Mouse (Mus musculus) limb, embryonic 11.5 days (tissue): Measurements from ENCODE around the gene Zdhhc7. TPM values are rescaled to one million over a fixed set of nuclear protein-coding genes. Genes with fewer than 3 reads are reported as not detected.

ENCODE experiments used
- ATAC-seq: fragments of 200-750 bp; cut with Nextera tagmentation; 2 replicates; pipeline ENCODE4 v1.8.0; 2017; ENCODE audit warnings: low read depth; ENCODE audit not compliant: insufficient number of reproducible peaks, low FRiP score, low TSS enrichment
- DNase-seq: peaks from one replicate; pipeline ENCODE4 v3.0.0-alpha.2; 2015; ENCODE audit warnings: low spot score
- H3K27ac ChIP-seq: fragments of 300-500 bp; sonication (generic); replicated peaks from 2 replicates; pipeline ENCODE4 v1.5.1; 2014; ENCODE audit warnings: low read depth, mild to moderate bottlenecking, low read length
- H3K27me3 ChIP-seq: fragments of 300-500 bp; sonication (generic); 2 replicates; pipeline ENCODE4 v1.6.1; 2014; ENCODE audit warnings: mild to moderate bottlenecking, low read length, mixed read lengths; ENCODE audit not compliant: control insufficient read depth, insufficient read depth
- H3K36me3 ChIP-seq: fragments of 300-500 bp; sonication (generic); 2 replicates; pipeline ENCODE4 v1.6.1; 2014; ENCODE audit warnings: mild to moderate bottlenecking, low read length, moderate library complexity, mixed read lengths; ENCODE audit not compliant: control insufficient read depth, insufficient read depth
- H3K4me1 ChIP-seq: fragments of 300-500 bp; sonication (generic); 2 replicates; pipeline ENCODE4 v1.6.1; 2014; ENCODE audit warnings: low read length, mixed read lengths; ENCODE audit not compliant: control insufficient read depth, insufficient read depth
- H3K4me2 ChIP-seq: fragments of 300-500 bp; sonication (generic); 2 replicates; pipeline ENCODE4 v1.6.1; 2014; ENCODE audit warnings: low read depth, mild to moderate bottlenecking, moderate library complexity; ENCODE audit not compliant: severe bottlenecking
- H3K4me3 ChIP-seq: fragments of 300-500 bp; sonication (generic); 2 replicates; pipeline ENCODE4 v1.5.1; 2014; ENCODE audit warnings: low read depth, low read length
- H3K9ac ChIP-seq: fragments of 300-500 bp; sonication (generic); 2 replicates; pipeline ENCODE4 v1.6.1; 2014; ENCODE audit warnings: mild to moderate bottlenecking, low read length
- H3K9me3 ChIP-seq: fragments of 300-500 bp; sonication (generic); 2 replicates; pipeline ENCODE4 v1.6.1; 2016; ENCODE audit warnings: low read length; ENCODE audit not compliant: control insufficient read depth
- WGBS: fragments of 180-500 bp; shearing (Covaris S2); extraction: QIAGEN DNeasy Blood & Tissue Kit; methylation state at CpG from one replicate; pipeline ENCODE4 v1.1.7; 2014; 5-methylcytosine and 5-hydroxymethylcytosine counted together
- polyA plus RNA-seq: library from polyadenylated mRNA; unstranded; fragments of >200 nt; fragmentation: Nextera tagmentation; extraction: Ambion mirVana; gene quantifications from 2 replicates; pipeline ENCODE4 v1.2.1, GENCODE M21; 2014

Gene Zdhhc7
- polyA plus RNA-seq, 1 experiment from 2014 or later, result 22.7 TPM

DNA sequence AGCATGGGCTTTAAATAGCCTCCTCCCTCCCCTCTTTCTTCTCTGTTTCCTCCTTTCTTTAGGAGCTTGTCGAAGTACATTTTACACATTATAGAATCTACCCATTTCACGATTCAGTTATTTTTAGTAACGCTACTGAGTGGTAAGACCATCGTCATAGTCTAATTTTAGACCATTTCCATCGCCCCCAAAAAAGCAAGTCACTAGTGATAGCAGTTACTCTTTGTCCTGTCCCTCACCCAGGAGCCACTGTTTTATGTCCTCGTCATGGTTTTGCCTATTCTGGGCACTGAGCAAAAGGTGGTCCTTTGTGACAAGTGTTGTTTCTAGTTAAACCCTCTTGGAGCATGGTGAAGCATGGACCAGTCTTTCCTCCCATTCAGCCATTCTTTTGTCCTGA is 18.6 kb upstream of the Zdhhc7 start:
- WGBS, result 84% methylated on average over 6 of the region's 6 CpGs
- Histone ChIP-seq H3K9ac (no peak overlapping the region), H3K4me2 (no peak overlapping the region), H3K4me3 (no peak overlapping the region), H3K36me3 (no peaks in the 10 kb centered on the region), H3K9me3 (no peaks in the 10 kb centered on the region), H3K4me1 (no peaks in the 10 kb centered on the region), H3K27ac (no peak overlapping the region), H3K27me3 (peaks cover 23% of the 10 kb centered on the region)
- no peak for ATAC-seq
- no peak for DNase-seq

DNA sequence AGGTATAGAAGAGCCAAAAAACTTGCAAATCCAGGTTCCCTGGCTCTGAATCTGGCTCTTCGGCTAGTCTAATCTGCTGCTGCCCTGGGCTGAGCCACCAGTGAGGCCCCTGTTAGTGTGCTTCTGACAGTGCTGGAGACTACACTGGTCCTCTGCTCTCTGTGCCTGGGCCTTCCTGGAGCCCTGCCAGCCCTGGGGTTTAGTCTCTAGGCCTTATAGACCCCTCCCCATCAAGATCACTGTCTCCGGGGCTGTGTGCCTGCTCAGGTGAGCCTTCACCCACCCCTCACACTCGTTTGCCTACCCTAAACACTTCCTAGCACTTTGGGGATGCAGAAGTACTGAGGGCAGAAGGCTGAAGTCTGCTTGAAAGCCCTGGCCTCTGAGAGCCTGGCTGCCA is 18.1 kb upstream of the Zdhhc7 start:
- no peak for ATAC-seq
- Histone ChIP-seq H3K9me3 (no peaks in the 10 kb centered on the region), H3K4me1 (0 out of 2 replicates have a peak, but pooled peaks cover 3% of the 10 kb centered on the region), H3K4me3 (no peak overlapping the region), H3K4me2 (no peak overlapping the region), H3K27me3 (peaks cover 28% of the 10 kb centered on the region), H3K27ac (no peak overlapping the region), H3K9ac (no peak overlapping the region), H3K36me3 (no peaks in the 10 kb centered on the region)
- 52% methylated on average over 3 of the region's 3 CpGs for WGBS
- no peak for DNase-seq

DNA sequence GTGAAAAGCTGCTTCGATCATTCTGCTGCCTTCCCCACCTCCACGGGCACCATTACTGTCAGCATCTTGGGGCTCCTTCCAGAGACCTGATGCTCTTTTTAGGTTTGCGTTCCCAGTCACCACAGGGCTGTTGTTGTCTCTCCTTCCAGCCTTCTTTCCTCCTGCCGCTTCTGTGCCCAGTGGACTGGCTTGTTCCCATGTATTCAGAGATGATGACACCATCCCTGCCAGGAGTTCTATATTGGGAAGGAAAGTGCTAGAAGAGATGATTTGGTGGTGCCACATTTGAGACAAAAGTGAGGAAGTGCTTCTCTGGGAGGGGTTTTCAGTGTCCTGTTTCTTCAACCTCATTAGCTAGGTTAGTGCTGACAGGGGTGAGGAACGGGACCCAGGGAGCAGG is 17.6 kb upstream of the Zdhhc7 start:
- no peak overlapping the region for H3K27ac ChIP-seq
- ATAC-seq, result no peak
- 75% methylated on average over 5 of the region's 5 CpGs for WGBS

DNA sequence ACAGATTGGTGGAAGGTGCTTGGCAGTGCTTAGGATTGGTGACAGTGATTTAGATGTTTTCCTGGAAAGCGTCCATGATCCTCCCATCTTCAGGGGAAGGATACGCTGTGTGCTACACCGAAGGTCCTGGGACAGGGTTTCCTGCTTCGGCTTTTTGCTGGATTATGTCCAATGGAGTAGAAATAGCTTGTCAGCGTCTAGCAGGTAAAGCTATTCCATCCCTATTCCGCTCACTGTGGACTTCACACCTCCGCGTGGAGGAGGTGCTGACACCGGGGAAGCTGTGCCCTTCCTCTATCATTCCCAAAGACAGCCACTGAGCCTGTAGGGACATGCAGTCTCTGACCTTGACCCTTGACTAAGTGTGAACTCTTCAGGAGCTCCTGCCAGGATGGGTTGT is 16.9 kb upstream of the Zdhhc7 start:
- H3K4me2 ChIP-seq, result no peak overlapping the region
- H3K4me1 ChIP-seq, result 0 out of 2 replicates have a peak, but pooled peaks cover 3% of the 10 kb centered on the region
- no peak overlapping the region for H3K9ac ChIP-seq
- H3K27ac ChIP-seq, result no peak overlapping the region
- DNase-seq (no peak), ATAC-seq (no peak)
- no peaks in the 10 kb centered on the region for H3K9me3 ChIP-seq
- no peak overlapping the region for H3K4me3 ChIP-seq
- H3K27me3 ChIP-seq, result peaks cover 32% of the 10 kb centered on the region
- H3K36me3 ChIP-seq, result no peaks in the 10 kb centered on the region
- WGBS, result 86% methylated on average over 9 of the region's 9 CpGs

More for the DNA sequence above, 17.6 kb upstream of the Zdhhc7 start:
- no peaks in the 10 kb centered on the region for H3K36me3 ChIP-seq
- no peak overlapping the region for H3K4me2 ChIP-seq
- H3K4me3 ChIP-seq, result no peak overlapping the region
- peaks cover 32% of the 10 kb centered on the region for H3K27me3 ChIP-seq
- 0 out of 2 replicates have a peak, but pooled peaks cover 3% of the 10 kb centered on the region for H3K4me1 ChIP-seq
- no peaks in the 10 kb centered on the region for H3K9me3 ChIP-seq
- no peak overlapping the region for H3K9ac ChIP-seq
- DNase-seq, result no peak

DNA sequence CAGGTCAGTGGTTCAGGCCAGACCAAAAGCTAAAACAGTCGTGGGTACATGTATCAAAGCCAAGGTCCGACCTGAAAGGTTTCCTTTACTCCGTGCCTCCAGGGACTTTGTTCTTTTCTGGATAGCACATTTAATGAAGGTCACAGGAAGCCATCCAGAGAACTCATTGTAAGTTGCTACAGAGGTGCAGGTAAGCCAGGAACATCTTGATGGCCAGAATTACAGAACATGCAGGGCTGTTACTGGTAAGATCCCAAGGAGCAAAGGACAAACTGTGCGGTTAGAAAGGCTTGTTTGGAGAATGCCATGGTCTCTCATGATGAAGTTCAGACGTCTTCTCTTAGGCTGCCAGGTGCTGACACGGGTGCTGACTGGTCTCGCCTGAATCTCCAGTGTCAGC is 15.3 kb upstream of the Zdhhc7 start:
- ATAC-seq, result no peak
- peaks cover 32% of the 10 kb centered on the region for H3K27me3 ChIP-seq
- H3K36me3 ChIP-seq, result no peaks in the 10 kb centered on the region
- 67% methylated on average over 7 of the region's 7 CpGs for WGBS
- no peak overlapping the region for H3K4me3 ChIP-seq
- 0 out of 2 replicates have a peak, but pooled peaks cover 3% of the 10 kb centered on the region for H3K4me1 ChIP-seq
- no peak for DNase-seq
- no peaks in the 10 kb centered on the region for H3K9me3 ChIP-seq
- H3K4me2 ChIP-seq, result no peak overlapping the region
- no peak overlapping the region for H3K27ac ChIP-seq
- no peak overlapping the region for H3K9ac ChIP-seq

DNA sequence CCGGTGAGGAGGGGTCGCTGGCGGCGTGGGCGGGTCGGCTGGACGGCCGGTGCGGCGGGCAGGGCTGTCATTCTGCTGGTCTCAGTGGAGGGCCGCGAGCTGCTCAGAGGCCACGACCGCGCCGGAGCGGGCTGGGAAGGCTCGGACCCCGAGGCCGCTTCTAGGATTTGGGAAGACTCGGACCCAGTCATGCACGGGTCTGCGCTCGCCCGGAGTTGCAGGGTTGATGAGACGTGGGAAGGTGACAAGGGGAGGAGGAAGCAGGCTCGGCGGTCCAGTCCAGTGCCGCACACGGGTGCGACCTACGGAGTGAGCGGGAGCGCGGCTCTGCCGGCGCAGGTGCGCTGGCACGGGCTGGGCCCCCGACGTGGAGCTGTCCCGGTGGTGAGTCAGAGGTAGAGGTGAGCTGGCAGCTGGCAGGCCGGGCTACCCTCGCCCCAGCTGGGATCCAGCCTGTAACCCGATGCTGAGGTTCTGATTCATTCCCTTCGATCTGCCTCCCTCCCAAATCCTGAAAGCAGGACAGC is 13.1 kb upstream of the Zdhhc7 start:
- DNase-seq, result no peak
- WGBS, result 1% methylated on average over 45 of the region's 46 CpGs
- no peaks in the 10 kb centered on the region for H3K36me3 ChIP-seq
- peak overlapping the region; percentile 43; the same call in 1 of the 2 replicates for H3K9ac ChIP-seq
- H3K9me3 ChIP-seq, result no peaks in the 10 kb centered on the region
- H3K27me3 ChIP-seq, result peaks cover 32% of the 10 kb centered on the region
- H3K27ac ChIP-seq, result no peak overlapping the region
- ATAC-seq, result peak; percentile 20; the same call in 1 of the 2 replicates
- 0 out of 2 replicates have a peak, but pooled peaks cover 3% of the 10 kb centered on the region for H3K4me1 ChIP-seq
- H3K4me3 ChIP-seq, result peak overlapping the region; percentile 47
- peak overlapping the region; percentile 96 for H3K4me2 ChIP-seq

DNA sequence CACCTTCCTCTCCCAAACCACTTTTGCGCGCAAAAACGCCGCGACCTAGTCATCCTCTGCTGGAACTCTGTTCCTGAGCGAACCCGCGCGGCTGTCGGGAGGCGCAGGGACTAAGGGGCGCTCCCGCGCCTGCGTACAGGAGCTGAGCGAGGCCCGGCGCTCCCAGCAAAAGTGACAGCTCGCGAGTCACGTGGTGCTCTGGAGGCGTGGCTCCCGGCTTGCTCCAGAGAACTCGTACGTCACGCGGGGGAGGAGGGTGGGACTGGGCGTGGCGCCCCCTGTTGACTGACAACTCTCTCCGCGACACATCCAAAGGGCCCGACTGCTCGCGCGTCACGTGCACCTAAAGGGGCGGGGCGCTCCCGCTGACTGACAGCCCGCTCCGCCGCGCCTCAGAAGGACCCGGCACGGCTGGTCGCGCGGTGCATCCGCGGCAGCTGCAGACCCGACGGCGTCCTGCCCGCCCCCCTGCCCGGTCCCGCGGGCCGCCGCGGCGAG is 12.5 kb upstream of the Zdhhc7 start, which contains the start of gene 6430548M08Rik:
Gene 6430548M08Rik, plus strand, starts transcription at position 395 of the 498 bp plus-strand sequence.
- peak; percentile 95 for ATAC-seq

DNA sequence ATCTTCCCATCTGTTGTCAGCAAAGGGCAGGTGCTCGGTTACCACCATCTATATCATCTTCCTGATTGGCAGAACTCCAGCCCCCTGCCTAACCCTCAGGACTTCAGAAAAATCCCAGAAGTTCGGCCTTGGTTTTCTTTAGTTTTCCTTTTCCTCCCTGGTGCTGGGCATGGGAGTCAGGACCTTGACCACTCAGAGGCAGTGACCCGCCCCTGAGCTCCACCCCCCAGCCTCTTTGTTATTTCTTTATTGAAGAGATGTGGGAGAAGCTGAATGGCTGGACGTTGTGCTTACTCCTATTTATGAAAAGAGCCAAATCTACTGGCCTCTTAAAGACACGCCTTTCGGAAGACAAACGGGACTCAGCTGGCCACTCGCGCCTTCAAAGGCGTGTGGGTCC is 12.0 kb upstream of the Zdhhc7 start:
- DNase-seq, result no peak
- Histone ChIP-seq H3K4me3 (peak overlapping the region; percentile 47), H3K9ac (peak overlapping the region; percentile 56), H3K4me2 (peak overlapping the region; percentile 96), H3K36me3 (no peaks in the 10 kb centered on the region), H3K9me3 (no peaks in the 10 kb centered on the region), H3K4me1 (0 out of 2 replicates have a peak, but pooled peaks cover 3% of the 10 kb centered on the region), H3K27me3 (peaks cover 32% of the 10 kb centered on the region), H3K27ac (peak overlapping the region; percentile 47; the same call in 1 of the 2 replicates)
- WGBS, result 8% methylated on average over 10 of the region's 10 CpGs
- ATAC-seq, result no peak

More for the DNA sequence above, 12.5 kb upstream of the Zdhhc7 start, which contains the start of gene 6430548M08Rik:
- DNase-seq, result peak; percentile 100
- H3K4me1 ChIP-seq, result 0 out of 2 replicates have a peak, but pooled peaks cover 3% of the 10 kb centered on the region
- peak within 1 kb of the TSS; percentile 47 for H3K4me3 ChIP-seq
- H3K36me3 ChIP-seq, result no peaks in the 10 kb centered on the region
- H3K27me3 ChIP-seq, result peaks cover 32% of the 10 kb centered on the region
- peak within 1 kb of the TSS; percentile 56 for H3K9ac ChIP-seq
- H3K4me2 ChIP-seq, result peak within 1 kb of the TSS; percentile 96
- under 1% methylated on average over 56 of the region's 61 CpGs for WGBS
- no peaks in the 10 kb centered on the region for H3K9me3 ChIP-seq
- H3K27ac ChIP-seq, result peak within 1 kb of the TSS; percentile 47; the same call in 1 of the 2 replicates
